Mouse (Mus musculus): ENCODE results near the gene C2cd2. TPM values are rescaled to one million over a fixed set of nuclear protein-coding genes. Genes with fewer than 3 reads are reported as not detected.

C2cd2 gene
- polyA plus RNA-seq, 1 experiment from 2014 or later: 18.9 TPM

- no peak for ATAC-seq (ENCODE audit: insufficient number of reproducible peaks, insufficient read depth, low FRiP score, low read depth)
- 95% methylated on average over 3 of the region's 3 CpGs for WGBS
- Histone ChIP-seq H3K9ac (ENCODE audit: low read length) (no peak overlapping the region), H3K4me1 (ENCODE audit: control insufficient read depth in 2 of 2, insufficient read depth in 2 of 2, low read length in 2 of 2) (no peaks in the 10 kb centered on the region), H3K9me3 (ENCODE audit: control insufficient read depth, low read length) (no peaks in the 10 kb centered on the region), H3K27me3 (ENCODE audit: control insufficient read depth, insufficient read depth, low read length) (no peaks in the 10 kb centered on the region), H3K4me2 (ENCODE audit: low read length) (no peak overlapping the region), H3K4me3 (ENCODE audit: control insufficient read depth in 1 of 2, insufficient read depth in 1 of 2, low read depth in 1 of 2, low read length in 2 of 2) (no peak overlapping the region), H3K27ac (replicated peaks in 1 of 2; ENCODE audit: control insufficient read depth in 1 of 2, insufficient read depth in 1 of 2, low read depth in 2 of 2, low read length in 2 of 2) (no peak overlapping the region), H3K36me3 (ENCODE audit: control insufficient read depth, insufficient read depth, low read length) (peaks cover 86% of the 10 kb centered on the region)
These were observed 156.8 kb downstream of the C2cd2 start for GRCm38 (mm10) chr16:97805646-97806045.

Small RNAs within 50 kb of the gene (microRNA-seq; reads per million reads assigned to microRNA genes)
- gene Mir6964: not detected

Other genes with a start within 250 kb of the C2cd2 start
- gene Ripk4, start 198.8 kb downstream of the C2cd2 start, polyA plus RNA-seq (2014; fragmentation: Nextera tagmentation; extraction: Ambion mirVana): 1.9 and 2.1 TPM in 2 replicates
- 4.3 and 6.4 TPM in 2 replicates for gene Prdm15, start 110.7 kb downstream of the C2cd2 start, polyA plus RNA-seq (2014; fragmentation: Nextera tagmentation; extraction: Ambion mirVana)
- gene Zbtb21, start within 50 bp of the C2cd2 start, polyA plus RNA-seq (2014; fragmentation: Nextera tagmentation; extraction: Ambion mirVana): 8.4 and 8.7 TPM in 2 replicates
- gene B230307C23Rik, start 34.7 kb upstream of the C2cd2 start, polyA plus RNA-seq (2014; fragmentation: Nextera tagmentation; extraction: Ambion mirVana): 13.8 and 17.9 TPM in 2 replicates
- gene A630089N07Rik, start 119.9 kb upstream of the C2cd2 start, polyA plus RNA-seq (2014; fragmentation: Nextera tagmentation; extraction: Ambion mirVana): 9.0 and 11.2 TPM in 2 replicates